Mouse (Mus musculus): ENCODE measurements at regions not wholly inside any gene's neighbourhood (a gene's known extent, or its start where the extent isn't known, plus 50 kb on each side); places are given as distances from the start of the nearest gene placed in this dataset.

DNA sequence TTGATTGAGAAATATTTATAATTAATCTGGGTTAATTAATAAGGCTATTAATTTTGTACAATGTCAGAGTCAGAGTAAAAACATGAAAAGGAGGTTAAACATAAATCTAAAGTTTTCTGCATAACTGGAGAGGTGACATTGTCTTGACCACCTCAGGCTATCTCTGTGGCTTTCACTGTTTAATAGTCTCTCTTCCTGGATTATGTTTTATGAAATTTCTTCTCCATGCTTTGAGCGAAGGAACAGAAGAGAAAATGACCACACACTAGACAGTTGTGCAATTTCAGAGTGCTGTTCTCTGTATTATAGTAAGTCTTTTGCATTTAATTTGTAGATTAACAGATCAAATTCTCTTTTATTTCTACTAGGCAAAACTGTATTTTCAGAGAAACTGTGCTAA, 239.3 kb upstream of the C030005K15Rik start:
- Histone ChIP-seq H3K4me1 (ENCODE audit: insufficient read depth, low read depth, low read length) (no peaks in the 10 kb centered on the region), H3K4me3 (ENCODE audit: low read depth, low read length) (no peak overlapping the region), H3K27me3 (ENCODE audit: insufficient read depth, low read length) (no peaks in the 10 kb centered on the region), H3K36me3 (replicated peaks) (no peaks in the 10 kb centered on the region), H3K9me3 (replicated peaks) (peaks cover 6% of the 10 kb centered on the region; the same call in 1 of the 2 replicates)
- ATAC-seq (ENCODE audit: extremely low read depth, insufficient number of reproducible peaks, low FRiP score, poor library complexity, severe bottlenecking) (no peak), DNase-seq (ENCODE audit: low spot score) (no peak)
- TF ChIP-seq GATA1 (IDR thresholded peaks at IDR 0.05; ENCODE audit: borderline replicate concordance, low read length) (no peak), GATA2 (IDR thresholded peaks at IDR 0.05; ENCODE audit: borderline replicate concordance, low read depth, low read length) (no peak)

DNA sequence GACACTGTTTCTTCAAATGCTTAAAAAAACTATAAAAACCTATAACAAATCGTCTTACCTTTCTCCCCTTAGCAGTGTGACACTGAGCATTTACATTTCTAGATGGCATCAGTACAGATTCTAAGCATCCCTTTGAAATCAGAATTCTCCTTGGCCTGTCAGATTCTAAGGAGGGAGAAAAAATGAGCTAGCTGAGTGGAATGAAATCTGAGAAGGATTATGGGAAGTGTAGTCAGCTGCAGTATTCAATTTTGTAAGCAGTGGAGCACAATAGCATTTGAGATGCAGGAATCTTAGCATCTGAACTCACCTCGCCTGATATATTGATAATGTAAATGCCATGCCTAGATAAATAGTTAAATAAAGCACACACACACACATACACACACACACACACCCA, 240.4 kb upstream of the C030005K15Rik start:
- Histone ChIP-seq H3K27me3 (ENCODE audit: insufficient read depth, low read length) (no peaks in the 10 kb centered on the region), H3K4me3 (ENCODE audit: low read depth, low read length) (no peak overlapping the region), H3K36me3 (replicated peaks) (no peaks in the 10 kb centered on the region), H3K9me3 (replicated peaks) (peaks cover 3% of the 10 kb centered on the region; the same call in 1 of the 2 replicates), H3K4me1 (ENCODE audit: insufficient read depth, low read depth, low read length) (no peaks in the 10 kb centered on the region)
- ATAC-seq (ENCODE audit: extremely low read depth, insufficient number of reproducible peaks, low FRiP score, poor library complexity, severe bottlenecking) (no peak), DNase-seq (ENCODE audit: low spot score) (no peak)
- no peak for TF ChIP-seq GATA2 (IDR thresholded peaks at IDR 0.05; ENCODE audit: borderline replicate concordance, low read depth, low read length)
- TF ChIP-seq GATA1 (IDR thresholded peaks at IDR 0.05; ENCODE audit: borderline replicate concordance, low read length): no peak
- no peak for TF ChIP-seq CTCF (IDR thresholded peaks at IDR 0.05; ENCODE audit: low read depth, low read length)
- TF ChIP-seq POLR2AphosphoS5 (IDR thresholded peaks at IDR 0.05; ENCODE audit: insufficient replicate concordance, low read depth, low read length): no peak
- no peak for TF ChIP-seq TAL1 (conservative IDR thresholded peaks at IDR 0.05; ENCODE audit: low read depth, low read length)

DNA sequence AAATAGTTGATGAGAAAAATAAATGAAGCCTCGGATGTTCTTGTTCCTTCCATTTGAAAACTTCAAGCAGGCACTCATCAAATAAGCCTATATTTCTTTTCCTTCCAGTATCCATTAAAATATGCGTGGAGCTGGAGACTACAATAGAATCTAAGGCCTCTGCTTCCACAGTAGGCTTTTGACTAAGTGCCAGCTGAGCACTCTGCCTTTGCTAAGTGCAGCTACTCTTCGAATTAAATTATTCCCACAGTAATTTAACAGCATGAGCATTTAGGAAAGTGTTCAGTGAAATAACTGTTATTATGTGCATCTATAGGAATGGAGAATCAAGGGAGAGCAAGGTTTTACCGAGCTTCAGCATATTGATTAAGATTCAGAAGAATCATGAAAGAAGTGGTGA, 280.5 kb upstream of the C030005K15Rik start:
- ATAC-seq (ENCODE audit: extremely low read depth, insufficient number of reproducible peaks, low FRiP score, poor library complexity, severe bottlenecking) (no peak), DNase-seq (ENCODE audit: low spot score) (no peak)
- H3K4me1 ChIP-seq (ENCODE audit: insufficient read depth, low read depth, low read length): no peaks in the 10 kb centered on the region
- H3K27me3 ChIP-seq (ENCODE audit: insufficient read depth, low read length): no peaks in the 10 kb centered on the region
- no peaks in the 10 kb centered on the region for H3K36me3 ChIP-seq (replicated peaks)
- H3K9me3 ChIP-seq (replicated peaks): 0 out of 2 replicates have a peak, but pooled peaks cover 4% of the 10 kb centered on the region
- no peak overlapping the region for H3K4me3 ChIP-seq (ENCODE audit: low read depth, low read length)
- no peak for TF ChIP-seq POLR2AphosphoS5 (IDR thresholded peaks at IDR 0.05; ENCODE audit: insufficient replicate concordance, low read depth, low read length)
- no peak for TF ChIP-seq TAL1 (conservative IDR thresholded peaks at IDR 0.05; ENCODE audit: low read depth, low read length)
- TF ChIP-seq GATA2 (IDR thresholded peaks at IDR 0.05; ENCODE audit: borderline replicate concordance, low read depth, low read length): no peak
- no peak for TF ChIP-seq CTCF (IDR thresholded peaks at IDR 0.05; ENCODE audit: low read depth, low read length)
- TF ChIP-seq GATA1 (IDR thresholded peaks at IDR 0.05; ENCODE audit: borderline replicate concordance, low read length): no peak

DNA sequence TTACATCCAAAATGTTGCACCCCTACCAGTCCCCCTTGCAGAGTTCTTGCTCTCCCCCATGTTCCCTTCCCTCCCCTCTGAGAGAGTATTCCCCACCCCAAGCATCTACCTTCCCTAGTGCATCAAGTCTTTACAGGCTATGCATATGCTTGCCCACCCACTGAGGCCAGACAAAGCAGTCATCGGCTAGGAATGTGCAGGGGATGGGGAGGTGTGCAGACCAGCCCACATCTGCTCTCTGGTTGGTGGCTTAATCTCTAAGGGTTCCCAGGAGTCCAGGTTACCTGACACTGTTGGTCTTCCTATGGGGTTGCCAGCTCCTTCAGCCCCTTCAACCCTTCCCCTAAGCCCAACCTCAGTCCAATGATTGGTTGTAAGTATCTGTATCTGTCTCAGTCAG, 281.8 kb upstream of the C030005K15Rik start:
- ATAC-seq (ENCODE audit: extremely low read depth, insufficient number of reproducible peaks, low FRiP score, poor library complexity, severe bottlenecking) (no peak), DNase-seq (ENCODE audit: low spot score) (no peak)
- no peak overlapping the region for H3K4me3 ChIP-seq (ENCODE audit: low read depth, low read length)
- 0 out of 2 replicates have a peak, but pooled peaks cover 4% of the 10 kb centered on the region for H3K9me3 ChIP-seq (replicated peaks)
- TF ChIP-seq CTCF (IDR thresholded peaks at IDR 0.05; ENCODE audit: low read depth, low read length) (no peak), GATA1 (IDR thresholded peaks at IDR 0.05; ENCODE audit: borderline replicate concordance, low read length) (no peak), GATA2 (IDR thresholded peaks at IDR 0.05; ENCODE audit: borderline replicate concordance, low read depth, low read length) (no peak), POLR2AphosphoS5 (IDR thresholded peaks at IDR 0.05; ENCODE audit: insufficient replicate concordance, low read depth, low read length) (no peak), TAL1 (conservative IDR thresholded peaks at IDR 0.05; ENCODE audit: low read depth, low read length) (no peak)
- H3K4me1 ChIP-seq (ENCODE audit: insufficient read depth, low read depth, low read length): no peaks in the 10 kb centered on the region
- no peaks in the 10 kb centered on the region for H3K27me3 ChIP-seq (ENCODE audit: insufficient read depth, low read length)
- no peaks in the 10 kb centered on the region for H3K36me3 ChIP-seq (replicated peaks)

DNA sequence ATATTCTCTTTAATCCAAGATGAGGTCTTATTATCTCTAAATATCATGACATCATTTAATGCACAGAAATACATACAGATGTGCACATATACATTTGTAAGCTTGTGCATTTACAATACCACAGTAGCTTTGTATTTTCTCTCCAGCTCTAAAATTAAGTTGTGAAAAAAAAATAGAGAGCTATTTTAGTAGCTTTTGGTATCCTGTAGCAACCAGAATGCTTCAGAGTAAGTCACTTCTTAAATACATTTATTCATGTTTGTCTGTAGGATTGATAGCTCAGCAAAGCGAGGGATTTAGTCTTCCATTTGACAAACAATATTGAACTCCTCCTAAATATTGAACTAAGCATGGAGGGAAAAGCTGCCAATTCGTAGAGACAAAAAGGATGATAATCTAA, 286.4 kb upstream of the C030005K15Rik start:
- H3K4me3 ChIP-seq (ENCODE audit: low read depth, low read length): no peak overlapping the region
- H3K4me1 ChIP-seq (ENCODE audit: insufficient read depth, low read depth, low read length): no peaks in the 10 kb centered on the region
- no peaks in the 10 kb centered on the region for H3K27me3 ChIP-seq (ENCODE audit: insufficient read depth, low read length)
- H3K36me3 ChIP-seq (replicated peaks): no peaks in the 10 kb centered on the region
- DNase-seq (ENCODE audit: low spot score) (no peak), ATAC-seq (ENCODE audit: extremely low read depth, insufficient number of reproducible peaks, low FRiP score, poor library complexity, severe bottlenecking) (no peak)
- TF ChIP-seq CTCF (IDR thresholded peaks at IDR 0.05; ENCODE audit: low read depth, low read length) (no peak), POLR2AphosphoS5 (IDR thresholded peaks at IDR 0.05; ENCODE audit: insufficient replicate concordance, low read depth, low read length) (no peak), GATA1 (IDR thresholded peaks at IDR 0.05; ENCODE audit: borderline replicate concordance, low read length) (no peak), GATA2 (IDR thresholded peaks at IDR 0.05; ENCODE audit: borderline replicate concordance, low read depth, low read length) (no peak), TAL1 (conservative IDR thresholded peaks at IDR 0.05; ENCODE audit: low read depth, low read length) (no peak)
- H3K9me3 ChIP-seq (replicated peaks): peaks cover 4% of the 10 kb centered on the region; the same call in 1 of the 2 replicates

DNA sequence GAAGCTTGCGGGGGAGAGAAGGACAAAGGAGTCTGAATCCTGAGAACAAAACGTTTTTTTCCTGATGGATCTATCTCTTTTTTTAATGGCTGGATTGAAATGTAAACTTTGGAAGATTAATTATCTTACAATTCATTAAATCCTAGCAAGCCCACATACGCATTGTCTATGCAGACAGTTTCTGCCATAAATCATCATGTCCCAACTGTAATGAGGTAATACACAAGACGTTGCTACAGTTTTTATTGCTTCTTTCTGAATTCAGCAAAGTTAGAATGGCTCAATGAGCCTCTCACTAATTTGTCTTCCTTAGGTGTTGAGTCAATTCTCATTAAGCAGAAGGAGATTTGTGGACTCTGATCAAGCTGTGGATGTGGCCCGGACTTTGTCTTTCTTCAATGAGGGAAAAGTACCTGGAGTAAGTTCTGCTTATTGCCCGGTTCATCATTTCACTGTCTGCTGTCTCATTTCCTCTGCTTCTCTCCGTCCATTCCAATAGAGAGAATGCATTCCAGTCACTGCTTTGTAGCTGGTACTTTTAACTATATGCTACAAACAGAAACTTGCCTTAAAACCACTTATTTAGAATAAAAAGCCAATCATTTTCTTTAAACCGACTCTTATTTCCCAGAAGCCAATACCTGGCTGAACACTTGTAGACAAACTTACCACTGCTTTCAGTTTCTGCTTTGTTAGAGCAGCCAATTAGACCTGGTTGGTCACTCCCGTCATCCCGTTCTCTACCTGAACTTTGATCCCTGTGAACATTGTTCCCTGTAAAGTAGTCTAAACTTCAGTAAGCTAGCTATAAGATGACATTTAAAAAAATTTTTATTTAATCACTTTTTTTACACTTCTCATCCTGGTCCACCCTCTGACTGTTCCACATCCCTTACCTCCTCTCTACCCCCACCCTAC, 288.7 kb upstream of the C030005K15Rik start:
- TF ChIP-seq CTCF (IDR thresholded peaks at IDR 0.05; ENCODE audit: low read depth, low read length) (no peak), TAL1 (conservative IDR thresholded peaks at IDR 0.05; ENCODE audit: low read depth, low read length) (no peak), GATA2 (IDR thresholded peaks at IDR 0.05; ENCODE audit: borderline replicate concordance, low read depth, low read length) (no peak), GATA1 (IDR thresholded peaks at IDR 0.05; ENCODE audit: borderline replicate concordance, low read length) (no peak), POLR2AphosphoS5 (IDR thresholded peaks at IDR 0.05; ENCODE audit: insufficient replicate concordance, low read depth, low read length) (no peak)
- Histone ChIP-seq H3K4me3 (ENCODE audit: low read depth, low read length) (no peak overlapping the region), H3K4me1 (ENCODE audit: insufficient read depth, low read depth, low read length) (no peaks in the 10 kb centered on the region), H3K27me3 (ENCODE audit: insufficient read depth, low read length) (no peaks in the 10 kb centered on the region), H3K9me3 (replicated peaks) (no peaks in the 10 kb centered on the region; the same call in 1 of the 2 replicates), H3K36me3 (replicated peaks) (no peaks in the 10 kb centered on the region)
- DNase-seq (ENCODE audit: low spot score): no peak
- no peak for ATAC-seq (ENCODE audit: extremely low read depth, insufficient number of reproducible peaks, low FRiP score, poor library complexity, severe bottlenecking)
